Mouse (Mus musculus) E14TG2a.4 (cell line): ENCODE results near the gene 2810004N23Rik.

Experiments used
- H3K27me3 ChIP-seq: 2 replicates; pipeline ENCODE4 v1.6.1; 2014; ENCODE audit warnings: low read length, control low read depth; ENCODE audit not compliant: insufficient read depth
- H3K36me3 ChIP-seq: 2 replicates; pipeline ENCODE4 v1.6.1; 2014; ENCODE audit warnings: low read length, control low read depth; ENCODE audit not compliant: insufficient read depth
- H3K4me1 ChIP-seq: replicated peaks from 2 replicates; pipeline ENCODE4 v1.6.1; 2014; ENCODE audit warnings: low read depth, low read length, control low read depth
- H3K4me3 ChIP-seq: replicated peaks from 2 replicates; pipeline ENCODE4 v1.5.1; 2014; ENCODE audit warnings: mild to moderate bottlenecking, low read length
- H3K9me3 ChIP-seq: 2 replicates; pipeline ENCODE4 v1.6.1; 2014; ENCODE audit warnings: low read length, control low read depth
- CTCF ChIP-seq: conservative IDR thresholded peaks from 2 replicates; pipeline ENCODE4 v1.5.1; 2014; ENCODE audit warnings: low read length
- NANOG ChIP-seq: IDR thresholded peaks from 2 replicates; pipeline ENCODE4 v1.6.1; 2014; ENCODE audit warnings: borderline replicate concordance, low read length, mixed read lengths
- POU5F1 ChIP-seq: IDR thresholded peaks from 2 replicates; pipeline ENCODE4 v1.6.1; 2014; ENCODE audit warnings: low read length, borderline replicate concordance

The 2810004N23Rik gene

DNA sequence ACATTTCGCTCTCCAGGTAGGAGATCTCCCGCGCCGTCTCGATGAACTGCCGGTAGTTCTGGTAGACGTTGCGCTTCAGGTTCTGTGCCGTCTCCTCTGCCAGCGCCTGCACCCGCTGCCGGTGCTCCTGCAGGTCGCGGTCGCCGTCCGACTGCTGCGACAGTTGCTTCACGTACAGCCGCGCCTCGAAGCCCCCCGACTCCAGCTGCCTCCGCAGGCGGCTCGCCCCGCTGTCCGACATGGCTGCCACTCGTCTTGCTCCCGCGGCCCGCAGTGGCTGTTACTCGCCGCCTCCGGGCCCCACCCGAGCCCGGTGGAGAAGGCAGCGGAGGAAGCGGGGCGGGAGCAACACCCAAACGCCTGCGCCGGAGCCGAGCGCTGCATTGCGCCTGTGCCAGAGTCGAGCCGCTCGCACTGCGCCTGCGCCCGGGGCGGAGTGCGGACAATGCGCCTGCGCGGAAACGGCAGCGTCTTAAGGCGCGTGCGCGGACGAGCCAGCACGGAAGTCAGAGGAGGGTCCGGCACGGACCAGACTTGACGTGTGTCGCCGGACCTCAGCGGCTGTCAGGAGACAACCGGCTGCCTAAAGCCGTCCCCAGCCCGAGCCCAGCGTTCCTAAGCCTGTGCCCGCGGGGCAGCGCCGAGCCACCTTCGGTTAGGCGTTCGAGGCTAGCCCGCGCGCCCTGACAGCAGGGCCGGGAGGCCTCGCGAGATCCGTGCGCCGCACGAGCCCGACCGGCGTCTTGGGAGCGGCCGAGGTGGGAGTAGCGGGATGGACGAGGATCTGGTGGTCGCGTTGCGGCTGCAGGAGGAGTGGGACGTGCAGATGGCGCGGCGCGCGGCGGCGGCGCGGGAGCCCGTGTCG, 34.7 kb upstream of the 2810004N23Rik start, which contains the start of the genes Exoc8 and Sprtn:
TSS of gene Exoc8 (minus strand) at position 320 of the 865 bp plus-strand sequence.
TSS of gene Sprtn (plus strand) at position 501 of the 865 bp plus-strand sequence.
- Histone ChIP-seq H3K9me3 (no peaks in the 10 kb centered on the region), H3K27me3 (no peaks in the 10 kb centered on the region)
- no peak for TF ChIP-seq POU5F1
- no peak for TF ChIP-seq CTCF
- no peak for TF ChIP-seq NANOG

DNA sequence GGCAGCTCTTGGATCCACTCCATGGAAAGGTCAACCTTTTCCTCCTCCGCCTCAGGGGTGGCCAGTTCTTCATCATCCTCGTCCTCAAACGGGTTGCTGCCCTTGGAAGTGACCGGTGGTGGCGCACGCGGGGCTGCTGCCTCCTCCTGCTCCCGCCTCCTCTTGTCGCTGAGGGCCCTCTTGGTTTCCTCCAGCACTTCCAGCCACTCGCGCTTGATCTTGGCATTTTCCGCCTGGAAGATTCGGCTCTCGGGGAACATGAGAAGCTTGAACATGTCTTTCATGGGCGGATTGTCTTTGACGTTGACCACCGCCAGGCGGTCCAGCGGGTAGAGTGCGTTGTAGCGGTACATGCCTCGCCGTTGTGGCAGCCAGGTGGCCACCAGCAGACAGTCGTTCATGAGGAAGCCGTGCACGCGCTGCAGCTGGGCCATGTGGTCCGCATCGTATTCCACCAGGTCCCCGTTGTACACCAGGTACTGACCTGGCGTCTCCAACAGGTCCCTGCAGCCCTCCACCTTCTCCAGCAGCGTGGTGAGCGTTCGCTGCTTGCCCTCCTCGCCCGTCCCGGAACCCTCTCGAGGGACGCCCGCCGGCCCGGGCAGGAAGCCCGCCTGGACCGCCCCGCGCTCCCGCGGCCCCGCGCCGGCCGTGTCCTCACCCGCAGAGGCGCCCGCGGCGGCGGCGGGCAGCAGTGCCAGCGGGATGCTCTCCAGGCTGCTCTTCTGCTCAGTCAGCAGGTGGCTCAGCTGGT, 33.9 kb upstream of the 2810004N23Rik start:
- Histone ChIP-seq H3K4me3 (peak overlapping the region; percentile 94), H3K27me3 (no peaks in the 10 kb centered on the region), H3K9me3 (no peaks in the 10 kb centered on the region), H3K4me1 (peaks cover 40% of the 10 kb centered on the region), H3K36me3 (peaks cover 78% of the 10 kb centered on the region)
- TF ChIP-seq CTCF (no peak), POU5F1 (no peak), NANOG (no peak)

More for the DNA sequence above, 34.7 kb upstream of the 2810004N23Rik start, which contains the start of the genes Exoc8 and Sprtn:
- H3K4me3 ChIP-seq = peak within 1 kb of the TSS; percentile 94
- peaks cover 78% of the 10 kb centered on the region for H3K36me3 ChIP-seq
- peaks cover 43% of the 10 kb centered on the region for H3K4me1 ChIP-seq

DNA sequence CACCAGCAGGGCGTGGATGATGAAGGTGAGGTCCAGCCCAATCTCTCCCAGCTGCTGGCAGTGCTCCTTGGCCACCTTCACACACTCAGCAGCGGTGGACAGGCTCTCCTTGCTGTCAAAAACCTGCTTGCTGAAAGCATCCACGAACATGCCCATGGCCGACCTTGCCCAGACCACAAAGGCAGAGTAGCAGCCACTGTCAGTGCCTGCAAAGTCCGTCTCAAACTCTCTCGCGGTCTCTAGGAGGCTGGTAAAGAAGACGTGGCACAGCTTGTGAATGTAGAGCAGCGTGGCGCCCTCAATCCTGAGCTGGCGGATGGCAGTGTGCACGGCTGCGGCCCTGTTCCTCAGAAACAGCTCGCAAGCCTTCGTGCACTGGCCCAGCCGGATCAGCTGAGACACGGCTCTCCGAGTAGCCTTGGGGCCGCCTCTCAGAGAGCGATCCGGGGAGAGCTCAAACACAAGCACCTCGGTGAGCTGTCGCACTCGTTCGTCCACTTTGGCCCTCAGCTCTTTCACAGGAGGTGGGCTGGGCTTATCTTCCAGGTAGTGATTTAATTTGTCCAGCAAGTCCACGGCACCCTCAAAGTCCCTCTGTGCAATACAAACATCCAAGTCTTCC, 33.2 kb upstream of the 2810004N23Rik start:
- no peak for TF ChIP-seq POU5F1
- TF ChIP-seq NANOG = no peak
- TF ChIP-seq CTCF = no peak
- Histone ChIP-seq H3K36me3 (peaks cover 79% of the 10 kb centered on the region), H3K27me3 (no peaks in the 10 kb centered on the region), H3K9me3 (no peaks in the 10 kb centered on the region), H3K4me3 (peak overlapping the region; percentile 94), H3K4me1 (peaks cover 40% of the 10 kb centered on the region)

GRCm38 (mm10) chr8:124892596-124892995, 29.7 kb upstream of the 2810004N23Rik start:
- H3K4me1 ChIP-seq = peaks cover 29% of the 10 kb centered on the region
- peaks cover 86% of the 10 kb centered on the region for H3K36me3 ChIP-seq
- no peaks in the 10 kb centered on the region for H3K9me3 ChIP-seq
- no peak overlapping the region for H3K4me3 ChIP-seq
- no peak for TF ChIP-seq POU5F1
- no peak for TF ChIP-seq CTCF
- TF ChIP-seq NANOG = no peak
- no peaks in the 10 kb centered on the region for H3K27me3 ChIP-seq

- no peaks in the 10 kb centered on the region for H3K9me3 ChIP-seq
- H3K4me1 ChIP-seq = no peaks in the 10 kb centered on the region
- TF ChIP-seq POU5F1 (no peak), NANOG (no peak), CTCF (peak; percentile 79)
- H3K4me3 ChIP-seq = no peak overlapping the region
- H3K36me3 ChIP-seq = peaks cover 97% of the 10 kb centered on the region
- no peaks in the 10 kb centered on the region for H3K27me3 ChIP-seq
Observed at GRCm38 (mm10) chr8:124888385-124888784, 25.5 kb upstream of the 2810004N23Rik start.

GRCm38 (mm10) chr8:124878946-124879526, 16.1 kb upstream of the 2810004N23Rik start:
- Histone ChIP-seq H3K4me1 (peaks cover 7% of the 10 kb centered on the region), H3K27me3 (no peaks in the 10 kb centered on the region), H3K4me3 (no peak overlapping the region), H3K9me3 (no peaks in the 10 kb centered on the region), H3K36me3 (peaks cover 98% of the 10 kb centered on the region)
- no peak for TF ChIP-seq POU5F1
- TF ChIP-seq CTCF = no peak
- no peak for TF ChIP-seq NANOG

- H3K4me3 ChIP-seq = no peak overlapping the region
- H3K27me3 ChIP-seq = no peaks in the 10 kb centered on the region
- H3K4me1 ChIP-seq = peaks cover 14% of the 10 kb centered on the region
- H3K9me3 ChIP-seq = no peaks in the 10 kb centered on the region
- no peak for TF ChIP-seq NANOG
- TF ChIP-seq POU5F1 = no peak
- TF ChIP-seq CTCF = no peak
- H3K36me3 ChIP-seq = peaks cover 98% of the 10 kb centered on the region
Observed at GRCm38 (mm10) chr8:124878141-124878540, 15.2 kb upstream of the 2810004N23Rik start.
